Mouse (Mus musculus) E14TG2a.4 (cell line): ENCODE measurements at regions not wholly inside any gene's neighbourhood (a gene's known extent, or its start where the extent isn't known, plus 50 kb on each side); places are given as distances from the start of the nearest gene placed in this dataset.

Experiments
- H3K27me3 ChIP-seq: 2 replicates; pipeline ENCODE4 v1.6.1; 2014; ENCODE audit warnings: low read length, control low read depth; ENCODE audit not compliant: insufficient read depth
- H3K36me3 ChIP-seq: 2 replicates; pipeline ENCODE4 v1.6.1; 2014; ENCODE audit warnings: low read length, control low read depth; ENCODE audit not compliant: insufficient read depth
- H3K4me1 ChIP-seq: replicated peaks from 2 replicates; pipeline ENCODE4 v1.6.1; 2014; ENCODE audit warnings: low read depth, low read length, control low read depth
- H3K4me3 ChIP-seq: replicated peaks from 2 replicates; pipeline ENCODE4 v1.5.1; 2014; ENCODE audit warnings: mild to moderate bottlenecking, low read length
- H3K9me3 ChIP-seq: 2 replicates; pipeline ENCODE4 v1.6.1; 2014; ENCODE audit warnings: low read length, control low read depth
- CTCF ChIP-seq: conservative IDR thresholded peaks from 2 replicates; pipeline ENCODE4 v1.5.1; 2014; ENCODE audit warnings: low read length
- NANOG ChIP-seq: IDR thresholded peaks from 2 replicates; pipeline ENCODE4 v1.6.1; 2014; ENCODE audit warnings: borderline replicate concordance, low read length, mixed read lengths
- POU5F1 ChIP-seq: IDR thresholded peaks from 2 replicates; pipeline ENCODE4 v1.6.1; 2014; ENCODE audit warnings: low read length, borderline replicate concordance

DNA sequence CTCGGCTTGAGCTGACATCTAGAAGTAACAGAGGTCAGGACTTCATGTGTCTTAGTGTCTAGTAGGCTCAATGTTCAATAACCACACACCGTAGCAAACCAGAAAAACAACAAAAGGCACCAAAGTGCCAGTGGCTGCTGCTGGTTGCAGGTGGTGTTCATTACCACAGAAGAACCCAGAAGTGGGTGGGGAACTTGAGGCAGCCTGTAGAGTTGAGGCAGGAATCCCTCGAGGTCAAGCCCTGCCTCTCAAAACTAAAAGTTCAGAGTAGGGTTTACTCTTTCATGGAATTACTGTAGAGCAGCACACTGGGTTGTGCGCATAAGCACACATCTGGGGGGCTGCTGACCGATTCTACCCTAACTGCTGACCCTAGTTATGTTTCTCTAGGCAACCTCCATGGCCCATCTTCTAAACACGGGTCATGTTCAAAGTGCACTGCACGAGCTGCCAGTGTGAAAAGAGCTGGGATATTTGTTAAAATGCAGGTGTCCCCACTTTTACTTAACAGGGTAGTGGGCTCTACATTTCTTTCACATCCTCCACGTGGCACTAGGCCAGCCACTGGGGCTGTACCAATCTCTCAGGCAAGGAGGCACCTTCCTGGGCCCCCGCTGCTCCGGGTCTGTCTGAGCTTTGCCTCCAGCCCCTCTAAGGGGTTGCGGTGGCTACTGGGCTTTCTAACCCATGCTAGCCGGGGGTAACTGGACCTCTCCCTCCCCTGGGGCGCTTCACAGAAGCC lies 69.6 kb downstream of the Zfp706 start:
- Histone ChIP-seq H3K27me3 (no peaks in the 10 kb centered on the region), H3K36me3 (no peaks in the 10 kb centered on the region), H3K4me1 (peaks cover 73% of the 10 kb centered on the region), H3K9me3 (no peaks in the 10 kb centered on the region), H3K4me3 (peak overlapping the region; percentile 82)
- no peak for TF ChIP-seq POU5F1
- no peak for TF ChIP-seq CTCF
- no peak for TF ChIP-seq NANOG

DNA sequence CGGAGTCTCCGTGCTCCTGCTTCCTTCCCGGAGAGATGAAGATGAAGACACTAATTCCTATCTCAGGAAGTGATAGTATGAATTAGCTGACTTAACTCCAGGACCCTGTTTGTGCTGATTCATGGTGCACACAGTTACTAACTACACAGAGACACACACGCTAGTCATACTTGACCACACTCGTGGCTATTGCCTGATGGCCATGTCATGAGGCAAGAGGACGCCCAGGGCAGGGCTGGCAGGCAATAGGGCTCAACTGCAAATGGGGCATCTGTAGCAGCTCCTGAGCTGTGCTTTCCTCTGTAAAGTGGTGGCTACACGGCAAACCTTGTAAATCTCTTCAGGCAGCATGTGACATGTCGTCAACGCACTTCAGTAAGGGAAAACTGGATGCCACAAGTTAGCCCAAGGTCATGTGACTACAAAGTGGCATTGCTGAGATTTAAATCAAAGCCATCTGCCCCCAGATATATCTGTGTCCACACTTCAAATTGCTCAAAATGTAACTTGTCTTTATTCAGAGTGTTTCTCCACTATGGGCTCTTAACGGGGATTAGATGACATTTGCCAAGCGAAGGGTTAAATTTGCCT lies 70.4 kb downstream of the Zfp706 start:
- H3K27me3 ChIP-seq: no peaks in the 10 kb centered on the region
- no peak overlapping the region for H3K4me3 ChIP-seq
- no peaks in the 10 kb centered on the region for H3K36me3 ChIP-seq
- TF ChIP-seq NANOG: no peak
- no peak for TF ChIP-seq CTCF
- no peak for TF ChIP-seq POU5F1
- peaks cover 81% of the 10 kb centered on the region for H3K4me1 ChIP-seq
- H3K9me3 ChIP-seq: no peaks in the 10 kb centered on the region

DNA sequence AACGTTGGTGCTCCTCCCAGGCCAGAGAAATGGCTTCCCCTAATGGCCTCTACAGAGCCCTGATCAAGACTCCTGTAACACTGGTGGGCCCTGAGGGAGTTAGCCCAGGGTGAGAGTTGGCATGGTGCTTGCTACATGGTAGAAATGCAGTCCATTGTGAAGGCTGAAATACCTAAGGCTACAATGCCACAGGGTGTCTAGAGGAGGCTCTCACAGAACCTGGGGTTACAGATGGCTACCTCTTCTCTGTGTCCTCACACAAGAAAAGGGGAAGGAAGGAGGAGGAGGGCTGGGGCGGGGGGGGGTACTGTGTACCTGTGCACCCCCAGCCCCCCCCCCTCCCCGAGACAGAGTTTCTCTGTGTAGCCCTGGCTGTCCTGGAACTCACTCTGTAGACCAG lies 72.8 kb downstream of the Zfp706 start:
- Histone ChIP-seq H3K4me3 (no peak overlapping the region), H3K4me1 (peaks cover 82% of the 10 kb centered on the region), H3K36me3 (no peaks in the 10 kb centered on the region), H3K27me3 (no peaks in the 10 kb centered on the region), H3K9me3 (no peaks in the 10 kb centered on the region)
- TF ChIP-seq NANOG (no peak), CTCF (no peak), POU5F1 (no peak)

DNA sequence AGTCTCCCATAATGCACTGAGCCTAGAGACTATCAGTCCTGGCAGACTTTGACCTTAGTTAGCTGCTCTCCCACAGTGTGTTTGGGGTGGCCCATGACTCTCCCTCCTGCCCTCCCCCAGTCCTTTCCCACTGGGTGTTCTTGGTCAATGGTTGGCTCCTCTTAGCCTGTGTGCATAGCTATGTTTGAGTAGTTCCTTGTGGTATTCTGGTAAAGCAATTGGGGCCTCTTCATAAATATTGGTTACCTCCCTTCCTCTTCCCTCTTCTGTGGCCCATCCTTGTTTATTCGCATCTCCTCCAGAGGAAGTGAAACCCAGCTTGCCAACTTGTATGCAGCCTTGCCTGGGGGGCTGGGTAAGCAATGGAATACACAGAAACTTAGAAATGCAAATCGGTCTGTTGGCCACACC lies 74.0 kb downstream of the Zfp706 start:
- Histone ChIP-seq H3K4me1 (peaks cover 81% of the 10 kb centered on the region), H3K9me3 (no peaks in the 10 kb centered on the region), H3K36me3 (no peaks in the 10 kb centered on the region), H3K4me3 (no peak overlapping the region), H3K27me3 (no peaks in the 10 kb centered on the region)
- no peak for TF ChIP-seq NANOG
- no peak for TF ChIP-seq CTCF
- TF ChIP-seq POU5F1: no peak

DNA sequence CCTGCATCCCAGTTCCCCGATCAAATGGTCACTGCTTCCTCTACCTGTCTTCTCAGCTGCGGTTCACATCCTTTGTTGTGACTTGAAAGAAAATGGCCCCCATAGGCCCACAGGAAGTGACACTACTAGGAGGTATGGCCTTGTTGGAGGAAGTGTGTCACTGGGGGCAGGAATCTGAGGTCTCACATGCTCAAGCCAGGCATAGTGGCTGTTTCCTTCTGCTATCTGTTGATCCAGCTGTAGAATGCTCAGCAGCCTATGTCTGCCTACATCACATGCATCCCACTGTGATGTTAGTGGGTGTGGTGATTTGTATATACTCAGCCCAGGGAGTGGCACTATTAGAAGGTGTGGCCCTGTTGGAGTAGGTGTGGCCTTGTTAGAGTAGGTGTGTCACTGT lies 76.1 kb downstream of the Zfp706 start:
- Histone ChIP-seq H3K9me3 (no peaks in the 10 kb centered on the region), H3K4me3 (peak overlapping the region; percentile 41), H3K36me3 (no peaks in the 10 kb centered on the region), H3K4me1 (peaks cover 75% of the 10 kb centered on the region), H3K27me3 (no peaks in the 10 kb centered on the region)
- no peak for TF ChIP-seq CTCF
- no peak for TF ChIP-seq NANOG

DNA sequence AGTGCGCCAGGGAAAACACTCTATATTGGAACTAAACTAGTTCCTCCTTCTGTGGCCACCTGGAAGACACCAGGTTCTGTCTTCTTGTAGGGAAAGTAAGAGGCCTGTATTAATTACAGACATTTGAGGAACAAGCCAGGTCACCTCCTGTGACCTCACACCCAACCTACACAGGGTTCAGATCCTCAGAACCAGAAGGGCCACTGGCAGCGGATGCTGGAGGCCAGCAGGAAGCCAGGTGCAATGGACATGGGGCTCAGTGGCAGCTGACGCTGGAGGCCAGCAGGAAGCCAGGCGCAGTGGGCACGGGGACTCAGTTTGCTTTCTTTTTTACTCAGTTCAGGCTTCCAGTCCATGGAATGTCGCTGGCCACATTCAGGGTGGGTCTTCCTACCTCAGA lies 77.1 kb downstream of the Zfp706 start:
- TF ChIP-seq NANOG (no peak), CTCF (no peak), POU5F1 (no peak)
- Histone ChIP-seq H3K4me1 (peaks cover 69% of the 10 kb centered on the region), H3K27me3 (no peaks in the 10 kb centered on the region), H3K36me3 (no peaks in the 10 kb centered on the region), H3K9me3 (no peaks in the 10 kb centered on the region), H3K4me3 (no peak overlapping the region)

DNA sequence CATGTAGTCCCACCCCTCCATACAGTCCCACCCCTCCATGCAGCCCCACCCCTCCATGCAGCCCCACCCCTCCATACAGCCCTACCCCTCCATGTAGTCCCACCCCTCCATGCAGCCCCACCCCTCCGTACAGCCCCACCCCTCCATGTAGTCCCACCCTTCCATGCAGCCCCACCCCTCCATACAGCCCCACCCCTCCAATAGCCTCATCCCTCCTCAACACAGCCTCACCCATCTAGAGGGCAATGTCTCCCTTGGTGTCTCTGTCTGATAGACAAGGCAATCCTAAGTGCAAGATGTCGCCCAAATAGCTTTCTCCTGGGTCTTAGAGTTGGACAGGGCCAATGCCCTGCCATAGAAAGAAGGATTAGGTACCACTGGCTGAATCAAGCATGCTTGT lies 77.8 kb downstream of the Zfp706 start:
- H3K27me3 ChIP-seq: no peaks in the 10 kb centered on the region
- peak overlapping the region; percentile 20; the same call in 1 of the 2 replicates for H3K4me3 ChIP-seq
- peaks cover 66% of the 10 kb centered on the region for H3K4me1 ChIP-seq
- TF ChIP-seq NANOG (no peak), POU5F1 (no peak), CTCF (no peak)
- H3K36me3 ChIP-seq: no peaks in the 10 kb centered on the region
- H3K9me3 ChIP-seq: no peaks in the 10 kb centered on the region

DNA sequence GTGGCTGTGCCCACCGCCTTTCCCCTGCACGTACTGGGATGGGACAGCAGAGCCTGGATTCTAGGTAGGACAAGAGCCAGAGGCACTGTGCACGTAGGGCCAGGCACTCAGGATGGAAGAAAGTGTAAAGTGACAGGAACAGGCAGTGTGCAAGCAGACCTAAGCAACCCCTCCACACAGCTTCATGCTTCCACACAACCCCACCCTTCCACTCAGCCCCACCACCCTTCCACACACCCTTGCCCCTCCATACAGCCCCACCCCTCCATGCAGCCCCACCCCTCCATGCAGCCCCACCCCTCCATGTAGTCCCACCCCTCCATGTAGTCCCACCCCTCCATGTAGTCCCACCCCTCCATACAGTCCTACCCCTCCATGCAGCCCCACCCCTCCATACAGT lies 78.5 kb downstream of the Zfp706 start:
- no peaks in the 10 kb centered on the region for H3K9me3 ChIP-seq
- H3K4me1 ChIP-seq: peaks cover 59% of the 10 kb centered on the region
- H3K4me3 ChIP-seq: 0 out of 2 replicates have a peak overlapping the region, but pooled peaks have one; percentile 20
- no peak for TF ChIP-seq NANOG
- TF ChIP-seq POU5F1: no peak
- no peak for TF ChIP-seq CTCF
- no peaks in the 10 kb centered on the region for H3K27me3 ChIP-seq
- H3K36me3 ChIP-seq: no peaks in the 10 kb centered on the region
